Mouse (Mus musculus): ENCODE data around the gene Vmn1r126. TPM values are rescaled to one million over a fixed set of nuclear protein-coding genes. Genes with fewer than 3 reads are reported as not detected.
"Not testable (repeated sequence)": the region's sequence is repeated elsewhere in the genome, so short reads cannot be mapped to it uniquely, and the experiment has no call there.

Vmn1r126 gene
- total RNA-seq (2021) = not detected
- long read RNA-seq, experiment 1 = 0 reads
- long read RNA-seq, experiment 2 = 0 reads

DNA sequence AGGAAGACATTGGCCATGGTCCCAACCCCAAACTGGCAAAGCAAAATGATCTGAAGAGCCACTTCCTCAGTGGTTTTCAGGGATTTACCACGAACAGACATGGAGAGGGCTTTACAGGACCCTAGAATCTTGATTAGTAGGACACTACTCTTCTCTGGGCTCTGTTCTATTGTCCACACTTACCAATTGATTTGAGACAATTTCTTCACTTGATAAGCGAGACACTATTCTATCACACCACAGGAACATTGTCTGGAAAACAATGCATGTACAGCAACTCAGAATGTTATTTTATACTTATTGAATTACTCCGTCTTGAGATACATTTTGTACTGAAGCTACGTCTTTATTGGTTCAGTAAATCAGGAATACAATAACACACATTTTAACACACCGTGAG, at the start of gene Vmn1r126:
Gene Vmn1r126 (minus strand): TSS at position 101 of the 400 bp plus-strand sequence.
- DNase-seq; H3K27ac ChIP-seq; H3K4me3 ChIP-seq; intact Hi-C loops (cut with DNase I): not testable (repeated sequence)

DNA sequence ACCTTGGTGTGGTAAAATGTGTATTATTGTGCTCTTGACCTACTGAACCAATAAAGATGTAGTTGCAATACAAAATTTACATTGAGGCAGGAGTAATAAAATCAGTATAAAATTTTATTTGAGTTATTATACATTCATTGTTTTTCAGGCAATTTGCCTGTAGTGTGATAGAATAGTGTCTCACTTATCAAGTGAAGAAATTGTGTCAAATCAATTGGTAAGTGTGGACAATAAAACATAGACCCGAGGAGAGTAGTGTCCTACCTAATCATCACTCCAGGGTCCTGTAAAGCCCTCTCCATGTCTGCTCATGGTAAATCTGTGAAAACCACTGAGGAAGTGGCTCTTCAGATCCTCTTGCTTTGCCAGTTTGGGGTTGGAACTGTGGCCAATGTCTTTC, 47.8 kb upstream of the Vmn1r126 start, which contains the start of gene Vmn1r128:
Gene Vmn1r128 (plus strand): TSS at position 301 of the 400 bp plus-strand sequence.
- H3K27ac ChIP-seq; H3K4me3 ChIP-seq; DNase-seq; intact Hi-C loops (cut with DNase I): not testable (repeated sequence)

DNA sequence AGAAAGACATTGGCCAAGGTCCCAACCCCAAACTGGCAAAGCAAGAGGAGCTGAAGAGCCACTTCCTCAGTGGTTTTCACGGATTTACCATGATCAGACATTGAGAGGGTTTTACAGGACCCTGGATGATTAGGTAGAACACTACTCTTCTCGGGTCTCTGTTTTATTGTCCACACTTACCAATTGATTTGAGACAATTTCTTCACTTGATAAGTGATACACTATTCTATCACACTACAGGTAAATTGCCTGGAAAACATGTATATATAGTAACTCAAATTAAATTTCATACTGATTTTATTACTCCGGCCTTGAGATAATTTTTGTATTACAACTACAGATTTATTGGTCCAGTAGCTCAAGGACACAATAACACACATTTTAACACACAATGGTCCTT, 18.5 kb upstream of the Vmn1r126 start, which contains the start of gene Vmn1r127:
Gene Vmn1r127 (minus strand): TSS at position 101 of the 400 bp plus-strand sequence.
- H3K27ac ChIP-seq; DNase-seq; intact Hi-C loops (cut with DNase I); H3K4me3 ChIP-seq: not testable (repeated sequence)

DNA sequence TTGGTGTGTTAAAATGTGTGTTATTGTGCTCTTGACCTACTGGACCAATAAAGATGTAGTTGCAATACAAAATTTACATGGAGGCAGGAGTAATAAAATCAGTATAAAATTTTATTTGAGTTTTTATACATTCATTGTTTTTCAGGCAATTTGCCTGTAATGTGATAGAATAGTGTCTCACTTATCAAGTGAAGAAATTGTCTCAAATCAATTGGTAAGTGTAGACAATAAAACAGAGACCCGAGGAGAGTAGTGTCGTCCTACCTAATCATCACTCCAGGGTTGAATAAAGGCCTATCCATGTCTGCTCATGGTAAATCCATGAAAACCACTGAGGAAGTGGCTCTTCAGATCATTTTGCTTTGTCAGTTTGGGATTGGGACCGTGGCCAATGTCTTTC, 29.4 kb downstream of the Vmn1r126 start, which contains the start of gene Vmn1r125:
Gene Vmn1r125 (plus strand): TSS at position 301 of the 400 bp plus-strand sequence.
- H3K4me3 ChIP-seq; intact Hi-C loops (cut with DNase I); DNase-seq; H3K27ac ChIP-seq: not testable (repeated sequence)

DNA sequence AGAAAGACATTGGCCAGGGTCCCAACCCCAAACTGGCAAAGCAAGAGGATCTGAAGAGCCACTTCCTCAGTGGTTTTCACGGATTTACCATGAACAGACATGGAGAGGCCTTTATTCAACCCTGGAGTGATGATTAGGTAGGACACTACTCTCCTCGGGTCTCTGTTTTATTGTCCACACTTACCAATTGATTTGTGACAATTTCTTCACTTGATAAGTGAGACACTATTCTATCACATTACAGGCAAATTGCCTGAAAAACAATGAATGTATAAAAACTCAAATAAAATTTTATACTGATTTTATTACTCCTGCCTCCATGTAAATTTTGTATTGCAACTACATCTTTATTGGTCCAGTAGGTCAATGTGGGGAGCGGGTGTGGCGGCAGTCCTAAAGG, 40.8 kb downstream of the Vmn1r126 start, which contains the start of gene Vmn1r124:
Gene Vmn1r124 (minus strand): TSS at position 101 of the 400 bp plus-strand sequence.
- intact Hi-C loops (cut with DNase I); DNase-seq: not testable (repeated sequence)

More for the DNA sequence above, 40.8 kb downstream of the Vmn1r126 start, which contains the start of gene Vmn1r124:
- H3K27ac ChIP-seq, H3K4me3 ChIP-seq: not testable (repeated sequence)

Other genes starting within 250 kb of the Vmn1r126 start
- gene Vmn1r120, start 247.7 kb downstream of the Vmn1r126 start, total RNA-seq (2021) = not detected
- gene Vmn1r121, start 203.0 kb downstream of the Vmn1r126 start, total RNA-seq (2021) = not detected
- not detected for gene Vmn1r122, start 167.3 kb downstream of the Vmn1r126 start, total RNA-seq (2021)
- not detected for gene Vmn1r123, start 139.3 kb downstream of the Vmn1r126 start, total RNA-seq (2021)
- not detected for gene Gm5157, start 111.0 kb downstream of the Vmn1r126 start, total RNA-seq (2021)
- not detected for gene Vmn1r124, start 40.9 kb downstream of the Vmn1r126 start, total RNA-seq (2021)
- gene Vmn1r125, start 29.3 kb downstream of the Vmn1r126 start, total RNA-seq (2021) = not detected
- gene Vmn1r127, start 18.4 kb upstream of the Vmn1r126 start, total RNA-seq (2021) = not detected
- gene Vmn1r128, start 47.9 kb upstream of the Vmn1r126 start, total RNA-seq (2021) = not detected
- gene Vmn1r129, start 59.8 kb upstream of the Vmn1r126 start, total RNA-seq (2021) = not detected
- gene Gm6882, start 131.3 kb upstream of the Vmn1r126 start, total RNA-seq (2021) = not detected
- not detected for gene Vmn1r130, start 210.3 kb upstream of the Vmn1r126 start, total RNA-seq (2021)
- gene Vmn1r131, start 244.6 kb upstream of the Vmn1r126 start, total RNA-seq (2021) = not detected

Measured in gastrocnemius, adult 2 months (tissue).